Comparison of ENCODE assay signal across 19 mouse cellular contexts in the genomic region with DNA sequence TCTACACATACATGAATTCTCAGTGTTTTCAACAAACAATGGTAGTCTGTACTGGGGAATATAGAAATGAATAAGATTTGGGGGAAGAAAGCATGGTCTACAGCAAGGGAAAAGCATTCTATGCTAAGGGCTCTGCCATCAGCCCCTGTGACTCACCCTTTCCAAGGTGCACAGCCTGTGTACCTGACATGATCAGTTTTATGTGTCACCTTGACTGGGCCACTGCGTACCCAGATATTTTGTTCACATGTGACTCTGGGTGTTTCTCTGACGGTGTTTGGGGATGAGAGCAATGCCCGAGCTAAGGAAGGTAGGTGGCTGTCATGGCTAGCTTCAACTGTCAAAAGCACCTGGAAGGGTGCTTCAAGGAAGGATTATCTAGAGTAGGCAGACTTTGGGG.
DNase-seq lines count a peak whose midpoint lies in the region; ATAC-seq and TF ChIP-seq lines count a peak whose summit lies in the region.
"Had no signal": no experiment of that assay in that cellular context is flagged by ENCODE, and none has a peak within 500 bp of the region (broad histone marks: within the 10 kb centered on the region; RNA-seq: fewer than 3 reads in every experiment).

No protein-coding gene starts in this region.

- ATAC-seq in CD4-positive, CD25-positive, alpha-beta regulatory T cell, adult 4 months: peak; percentile 59
- 0 out of 2 replicates have a peak, but pooled peaks have one; percentile 3 for ATAC-seq in neutrophil, adult 5-6 weeks (ENCODE audit: extremely low read depth, insufficient number of reproducible peaks, low FRiP score, poor library complexity, severe bottlenecking)
- ATAC-seq: forebrain, embryonic 13.5 days; forebrain, embryonic 16.5 days had no signal

- no peak for TF ChIP-seq CTCF in kidney, adult 2 months (conservative IDR thresholded peaks at IDR 0.05; ENCODE audit: insufficient read depth, insufficient read length, low read depth, low read length)

- no peaks in the 10 kb centered on the region for H3K27me3 ChIP-seq in kidney, adult 2 months (replicated peaks; ENCODE audit: control insufficient read depth, insufficient read depth, low read length)
- H3K27me3 ChIP-seq: forebrain, embryonic 13.5 days; hindbrain, embryonic 12.5 days; hindbrain, embryonic 15.5 days had no signal

- H3K36me3 ChIP-seq in kidney, adult 2 months (ENCODE audit: control insufficient read depth, insufficient read depth, low read length): no peaks in the 10 kb centered on the region
- H3K36me3 ChIP-seq: forebrain, embryonic 10.5 days; hindbrain, embryonic 12.5 days; hindbrain, embryonic 15.5 days had no signal

- H3K27ac ChIP-seq in kidney, adult 2 months (ENCODE audit: insufficient read depth, low read depth, low read length): no peak overlapping the region
- H3K27ac ChIP-seq: forebrain, embryonic 10.5 days; forebrain, embryonic 13.5 days; hindbrain, embryonic 12.5 days; hindbrain, embryonic 15.5 days had no signal

- TF ChIP-seq POLR2A in kidney, adult 2 months (IDR thresholded peaks at IDR 0.05; ENCODE audit: low read depth, low read length): no peak

- 92% methylated on average over 3 of the region's 3 CpGs for WGBS in kidney, adult 2 months

- H3K4me1 ChIP-seq in kidney, adult 2 months (ENCODE audit: control insufficient read depth, insufficient read depth, low read length): no peaks in the 10 kb centered on the region

- no peak overlapping the region for H3K4me3 ChIP-seq in kidney, adult 2 months (ENCODE audit: insufficient read depth, low read depth, low read length)
- H3K4me3 ChIP-seq: forebrain, embryonic 10.5 days; forebrain, embryonic 13.5 days; hindbrain, embryonic 12.5 days; hindbrain, embryonic 15.5 days had no signal

- peak; percentile 55 for DNase-seq in CD4-positive helper T cell, adult 2 months (ENCODE audit: low read depth, low spot score)
- peak; percentile 74 for DNase-seq in induced T-regulatory cell, adult 2 months (ENCODE audit: low read depth)
- no peak for DNase-seq in left cerebral cortex, adult 8-10 months (ENCODE audit: low spot score in 2 of 2)
- DNase-seq in kidney, adult 2 months: no peak
- no peak for DNase-seq in kidney, postnatal 10 days
- DNase-seq: adrenal gland, postnatal 10 days; adrenal gland, postnatal 36 days; cerebellum, adult 18-20 months; cerebellum, adult 9-10 months; cerebellum, postnatal 14 days; gastrocnemius, postnatal 10 days; gastrocnemius, postnatal 36 days had no signal

Comparison
In these comparisons a context has a peak if more than half of its experiments do, and no peak if none do; other contexts are left out.
1. DNase-seq: peak in CD4-positive helper T cell, adult 2 months (single experiment) and induced T-regulatory cell, adult 2 months (single experiment); none in left cerebral cortex, adult 8-10 months (0 of 2), kidney, adult 2 months (single experiment) and kidney, postnatal 10 days (single experiment).